Mouse (Mus musculus) layer of hippocampus, adult 2 months (tissue): ENCODE results near the gene Mgp. TPM values are rescaled to one million over a fixed set of nuclear protein-coding genes. Genes with fewer than 3 reads are reported as not detected.

Experiments
- DNase-seq, 2 experiments: peaks; one replicate each; pipeline ENCODE4 v3.0.0; 2022; ENCODE audit warnings: low spot score in 2 of 2
- H3K27ac ChIP-seq: fragments of 200-600 bp; 2 replicates; pipeline ENCODE4 v1.8.1; 2022
- H3K4me3 ChIP-seq: fragments of 200-600 bp; 2 replicates; pipeline ENCODE4 v1.8.1; 2022; ENCODE audit warnings: mild to moderate bottlenecking
- CTCF ChIP-seq: fragments of 200-600 bp; conservative IDR thresholded peaks from 2 replicates; pipeline ENCODE4 v1.8.1; 2022; ENCODE audit warnings: antibody characterized with exemption, mild to moderate bottlenecking, moderate library complexity
- total RNA-seq, 2 experiments: library from RNA; stranded (reverse); gene quantifications; 2 replicates each; pipeline ENCODE4 v1.2.3; 2021

Gene Mgp
- total RNA-seq, 2 experiments from 2014 or later = 23.1 to 29.1 TPM

- Histone ChIP-seq H3K4me3 (no peak overlapping the region), H3K27ac (no peak overlapping the region)
- no peak for TF ChIP-seq CTCF
- DNase-seq = no peak
Observed at GRCm38 (mm10) chr6:136856071-136856636, 19.5 kb downstream of the Mgp start.

- Histone ChIP-seq H3K27ac (no peak overlapping the region), H3K4me3 (no peak overlapping the region)
- no peak for DNase-seq
- no peak for TF ChIP-seq CTCF
Observed at GRCm38 (mm10) chr6:136855183-136855582, 20.4 kb downstream of the Mgp start.

- DNase-seq = no peak
- Histone ChIP-seq H3K27ac (no peak overlapping the region), H3K4me3 (no peak overlapping the region)
- TF ChIP-seq CTCF = no peak
Observed at GRCm38 (mm10) chr6:136854361-136854781, 21.3 kb downstream of the Mgp start.

- Histone ChIP-seq H3K4me3 (no peak overlapping the region), H3K27ac (no peak overlapping the region)
- no peak for DNase-seq
- TF ChIP-seq CTCF = no peak
Observed at GRCm38 (mm10) chr6:136852762-136853161, 22.9 kb downstream of the Mgp start.

- no peak for DNase-seq
- no peak for TF ChIP-seq CTCF
- H3K27ac ChIP-seq = no peak overlapping the region
- no peak overlapping the region for H3K4me3 ChIP-seq
Observed at GRCm38 (mm10) chr6:136852348-136852747, 23.3 kb downstream of the Mgp start.

- TF ChIP-seq CTCF = no peak
- DNase-seq = no peak
- Histone ChIP-seq H3K27ac (no peak overlapping the region), H3K4me3 (no peak overlapping the region)
Observed at GRCm38 (mm10) chr6:136850267-136850666, 25.4 kb downstream of the Mgp start.

GRCm38 (mm10) chr6:136848971-136849370, 26.7 kb downstream of the Mgp start:
- no peak for TF ChIP-seq CTCF
- Histone ChIP-seq H3K4me3 (no peak overlapping the region), H3K27ac (no peak overlapping the region)
- no peak for DNase-seq

GRCm38 (mm10) chr6:136848399-136848798, 27.2 kb downstream of the Mgp start:
- Histone ChIP-seq H3K27ac (no peak overlapping the region), H3K4me3 (no peak overlapping the region)
- DNase-seq = no peak
- TF ChIP-seq CTCF = no peak

GRCm38 (mm10) chr6:136847790-136848189, 27.8 kb downstream of the Mgp start:
- peak in 1 of 2 experiments; percentile 50 for DNase-seq
- H3K27ac ChIP-seq = no peak overlapping the region
- H3K4me3 ChIP-seq = no peak overlapping the region
- TF ChIP-seq CTCF = peak; percentile 85

GRCm38 (mm10) chr6:136847267-136847666, 28.4 kb downstream of the Mgp start:
- no peak for DNase-seq
- H3K27ac ChIP-seq = 0 out of 2 replicates have a peak overlapping the region, but pooled peaks have one; percentile 4
- no peak overlapping the region for H3K4me3 ChIP-seq
- no peak for TF ChIP-seq CTCF

- Histone ChIP-seq H3K27ac (peak overlapping the region; percentile 76), H3K4me3 (no peak overlapping the region)
- no peak for TF ChIP-seq CTCF
- DNase-seq = no peak
Observed at GRCm38 (mm10) chr6:136845706-136846480, 29.7 kb downstream of the Mgp start.

GRCm38 (mm10) chr6:136844903-136845302, 30.7 kb downstream of the Mgp start:
- peak overlapping the region; percentile 76; the same call in 1 of the 2 replicates for H3K27ac ChIP-seq
- TF ChIP-seq CTCF = no peak
- DNase-seq = no peak
- H3K4me3 ChIP-seq = no peak overlapping the region

GRCm38 (mm10) chr6:136837323-136837722, 38.3 kb downstream of the Mgp start:
- no peak for DNase-seq
- TF ChIP-seq CTCF = no peak

GRCm38 (mm10) chr6:136835352-136835751, 40.3 kb downstream of the Mgp start, which contains the start of gene Smco3:
Gene Smco3, minus strand, starts transcription at chr6:136835452.
- Histone ChIP-seq H3K27ac (peak within 1 kb of the TSS; percentile 84), H3K4me3 (peak within 1 kb of the TSS; percentile 43)
- DNase-seq = no peak
- TF ChIP-seq CTCF = no peak

More at GRCm38 (mm10) chr6:136837323-136837722, 38.3 kb downstream of the Mgp start:
- Histone ChIP-seq H3K4me3 (no peak overlapping the region), H3K27ac (no peak overlapping the region)
